Mouse (Mus musculus) cortical plate, adult 2 months (tissue): Measurements from ENCODE around the gene Clcf1.

Source experiments
- CTCF ChIP-seq: fragments of 200-500 bp; IDR thresholded peaks from 2 replicates; pipeline ENCODE4 v1.5.1; 2011; ENCODE audit warnings: mild to moderate bottlenecking, control low read depth, low read length; ENCODE audit not compliant: insufficient read depth; ENCODE audit errors: extremely low read depth
- POLR2A ChIP-seq: fragments of 200-500 bp; IDR thresholded peaks from 2 replicates; pipeline ENCODE4 v1.6.1; 2011; ENCODE audit warnings: mild to moderate bottlenecking, low read length, control low read depth; ENCODE audit not compliant: insufficient read depth; ENCODE audit errors: extremely low read depth

DNA sequence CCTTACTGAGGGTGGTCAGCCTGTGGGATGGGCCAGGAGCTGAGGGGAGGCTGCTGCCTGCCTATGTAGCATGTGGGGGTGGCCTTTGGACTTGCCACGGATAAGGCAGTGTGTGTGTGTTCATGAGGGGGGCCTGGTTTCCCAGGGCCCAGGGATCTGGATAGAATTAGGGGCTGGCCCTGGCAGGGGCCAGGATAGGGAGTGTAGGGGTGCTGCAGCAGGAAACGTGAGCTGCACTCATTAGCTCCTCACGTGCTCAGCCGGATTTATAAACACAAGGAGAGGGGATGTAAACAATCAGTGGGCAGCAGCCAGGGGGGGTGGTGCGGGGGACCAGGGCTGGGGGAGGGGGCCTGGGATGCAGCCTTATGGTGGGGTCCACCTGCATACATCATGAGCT is 3.1 kb downstream of the Clcf1 start:
- TF ChIP-seq CTCF (no peak), POLR2A (no peak)
